Mouse (Mus musculus) liver, adult 10 weeks (tissue): ENCODE results near the gene Mmp2. TPM values are rescaled to one million over a fixed set of nuclear protein-coding genes. Genes with fewer than 3 reads are reported as not detected.

Source experiments
- polyA plus RNA-seq: library from polyadenylated mRNA; stranded (reverse); fragments of 350-450 nt; fragmentation: Illumina TruSeq; extraction: RNeasy Lipid Tissue Mini Kit (QIAGEN cat#74804); gene quantifications from one replicate; pipeline ENCODE4 v1.2.3, GENCODE M21; 2014; ENCODE audit warnings: low read depth, low replicate concordance

Mmp2 gene
- polyA plus RNA-seq = 1.3 TPM

GRCm38 (mm10) chr8:92827243-92828034 is at the start of gene Mmp2:
Mmp2 (plus strand) TSS chr8:92827291.

GRCm38 (mm10) chr8:92855171-92855894 is 28.2 kb downstream of the Mmp2 start, which contains the start of gene Lpcat2:
Lpcat2 (plus strand) TSS chr8:92855339.

GRCm38 (mm10) chr8:92901107-92901506 is 74.0 kb downstream of the Mmp2 start, which contains the start of gene Capns2:
Capns2 (plus strand) TSS chr8:92901407.

Other genes starting within 250 kb of the Mmp2 start
- gene Irx6, start 153.0 kb upstream of the Mmp2 start, polyA plus RNA-seq = not detected
- 2.6 TPM for gene Lpcat2, start 28.0 kb downstream of the Mmp2 start, polyA plus RNA-seq
- gene Capns2, start 74.1 kb downstream of the Mmp2 start, polyA plus RNA-seq = not detected
- not detected for gene Slc6a2, start 132.8 kb downstream of the Mmp2 start, polyA plus RNA-seq
- gene Ces1a, start 220.9 kb downstream of the Mmp2 start, polyA plus RNA-seq = 0.19 TPM